Mouse (Mus musculus) liver, embryonic 14.5 days (tissue): ENCODE measurements around the gene Kcng4.

ENCODE experiments used
- CTCF ChIP-seq: IDR thresholded peaks from 2 replicates; pipeline ENCODE4 v1.5.1; 2016; ENCODE audit warnings: antibody characterized with exemption, low read depth, control low read depth
- EP300 ChIP-seq: IDR thresholded peaks from 2 replicates; pipeline ENCODE4 v1.6.1; 2016; ENCODE audit warnings: antibody characterized with exemption, low read depth

DNA sequence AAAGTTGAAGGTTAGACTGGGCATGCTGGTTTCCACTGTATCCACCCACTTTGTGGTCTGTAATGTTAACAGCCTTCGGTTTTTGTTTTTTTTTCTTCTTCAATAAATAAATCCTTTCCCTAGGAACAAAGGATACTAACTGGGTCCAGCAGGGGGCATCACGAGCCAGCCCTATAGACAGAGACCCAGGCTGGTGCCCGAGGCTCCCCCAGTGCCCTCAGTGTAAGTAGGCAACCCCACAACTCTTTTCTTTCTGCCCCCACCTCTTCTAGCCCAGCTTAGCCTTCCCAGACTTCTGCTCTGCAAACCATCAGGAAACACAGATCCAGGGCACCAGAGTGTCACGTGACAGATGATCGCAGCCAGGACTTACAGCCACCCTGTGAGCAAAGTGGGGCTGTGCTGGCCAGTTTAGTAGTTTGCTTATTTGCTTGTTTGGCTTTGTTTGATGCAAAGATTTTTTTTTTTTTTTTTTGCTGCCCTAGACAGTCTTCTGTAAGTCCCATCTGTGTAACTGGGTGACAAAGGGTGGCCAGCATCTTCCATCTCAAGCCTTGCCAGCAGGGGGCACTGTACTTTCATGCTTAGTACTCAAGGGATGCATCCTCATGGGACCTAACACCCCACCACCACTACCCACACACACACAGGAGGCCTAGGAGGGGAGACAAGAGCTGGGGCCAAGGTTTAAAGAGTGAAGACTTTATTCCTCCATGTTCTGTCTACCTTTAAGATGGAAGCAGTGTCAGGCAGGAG lies 21.4 kb upstream of the Kcng4 start:
- TF ChIP-seq CTCF (peak; percentile 70), EP300 (no peak)
